Mouse (Mus musculus): ENCODE results near the gene 4930523C07Rik.

GRCm38 (mm10) chr1:160123957-160124356 is 79.8 kb downstream of the 4930523C07Rik start:
- TF ChIP-seq CTCF (IDR thresholded peaks at IDR 0.05; ENCODE audit: low read depth) (no peak), EP300 (IDR thresholded peaks at IDR 0.05; ENCODE audit: low read depth) (no peak)
